Comparison of ENCODE assay signal across 8 mouse cellular contexts in genomic region chr16:58408487-58409281, GRCm38 (mm10). TPM values are rescaled to one million over a fixed set of nuclear protein-coding genes. Genes with fewer than 3 reads are reported as not detected.
DNase-seq lines count a peak whose midpoint lies in the region; TF ChIP-seq lines count a peak whose summit lies in the region.

No protein-coding gene starts in this region.

- WGBS in forebrain, embryonic 10.5 days = 3% methylated on average over 66 of the region's 89 CpGs

- peak overlapping the region; percentile 86 to 98 for H3K4me3 ChIP-seq in MEL (ENCODE audit: control insufficient read depth in 1 of 2, insufficient read depth in 1 of 2, low read depth in 2 of 2, low read length in 2 of 2)
- H3K4me3 ChIP-seq in bone marrow macrophage, adult 2 months (ENCODE audit: insufficient read depth, low read length) = peak overlapping the region; percentile 99
- H3K4me3 ChIP-seq in forebrain, embryonic 10.5 days = peak overlapping the region; percentile 89

- no peak overlapping the region for H3K27ac ChIP-seq in MEL (ENCODE audit: control insufficient read depth, low read depth, low read length)
- no peak overlapping the region for H3K27ac ChIP-seq in bone marrow macrophage, adult 2 months (ENCODE audit: insufficient read depth, low read depth, low read length)
- peak overlapping the region; percentile 96 for H3K27ac ChIP-seq in forebrain, embryonic 10.5 days

- H3K9me3 ChIP-seq in MEL (replicated peaks; ENCODE audit: insufficient read depth, low read length) = no peaks in the 10 kb centered on the region
- H3K9me3 ChIP-seq in forebrain, embryonic 10.5 days = no peaks in the 10 kb centered on the region

- DNase-seq in MEL (ENCODE audit: low read depth, low spot score) = peak; percentile 62
- DNase-seq in forebrain, embryonic 10.5 days (ENCODE audit: extremely low spot score, low spot score) = peak; percentile 53
- peak; percentile 38 for DNase-seq in heart, postnatal 4 days
- DNase-seq in layer of hippocampus, adult 9-11 months = peak; percentile 20
- DNase-seq in lung, postnatal 25 days (ENCODE audit: low spot score) = peak; percentile 15
- DNase-seq in retina, postnatal 1 day = peak; percentile 56
- no peak for DNase-seq in c-Kit-positive CD71-positive TER-119-positive erythroid progenitor cells, embryonic 14.5 days (ENCODE audit: low spot score)

- peak; percentile 65 to 74; a peak in 3 of 4 replicates for TF ChIP-seq POLR2A in MEL (IDR thresholded peaks at IDR 0.05; ENCODE audit: control insufficient read depth in 1 of 2, insufficient read depth in 1 of 2, low read depth in 1 of 2, low read length in 2 of 2, poor library complexity in 1 of 2)
- no peak for TF ChIP-seq POLR2A in bone marrow macrophage, adult 2 months (IDR thresholded peaks at IDR 0.05; ENCODE audit: borderline replicate concordance, low read depth, low read length)

- peaks cover 0 to 9% of the 10 kb centered on the region in 2 experiments; a peak in 2 of 4 replicates for H3K36me3 ChIP-seq in MEL (ENCODE audit: control insufficient read depth in 1 of 2, insufficient read depth in 2 of 2, low read length in 2 of 2)
- no peaks in the 10 kb centered on the region for H3K36me3 ChIP-seq in forebrain, embryonic 10.5 days (replicated peaks)

- H3K4me1 ChIP-seq in MEL (ENCODE audit: control insufficient read depth in 1 of 2, insufficient read depth in 2 of 2, low read length in 2 of 2) = peaks cover 0 to 9% of the 10 kb centered on the region in 2 experiments; a peak in 2 of 4 replicates
- peaks cover 6% of the 10 kb centered on the region; the same call in 1 of the 2 replicates for H3K4me1 ChIP-seq in bone marrow macrophage, adult 2 months (ENCODE audit: control insufficient read depth, insufficient read depth, low read length)
- H3K4me1 ChIP-seq in forebrain, embryonic 10.5 days = peaks cover 34% of the 10 kb centered on the region

- 0 out of 4 replicates have a peak, but pooled peaks cover 0 to 2% of the 10 kb centered on the region in 2 experiments for H3K27me3 ChIP-seq in MEL (ENCODE audit: control insufficient read depth in 1 of 2, insufficient read depth in 2 of 2, low read length in 2 of 2)
- no peaks in the 10 kb centered on the region for H3K27me3 ChIP-seq in forebrain, embryonic 10.5 days (ENCODE audit: poor library complexity, severe bottlenecking)

- no peak for TF ChIP-seq RAD21 in MEL (IDR thresholded peaks at IDR 0.05; ENCODE audit: low read depth, low read length)

- TF ChIP-seq CTCF in MEL (IDR thresholded peaks at IDR 0.05 in 2 of 3, conservative IDR thresholded peaks at IDR 0.05 in 1 of 3; ENCODE audit: control insufficient read depth in 1 of 3, insufficient read depth in 1 of 3, low read depth in 2 of 3, low read length in 3 of 3, poor library complexity in 1 of 3, severe bottlenecking in 1 of 3) = no peak
- no peak for TF ChIP-seq CTCF in bone marrow macrophage, adult 2 months (IDR thresholded peaks at IDR 0.05; ENCODE audit: low read depth, low read length)

- peaks cover 5% of the 10 kb centered on the region for H3K79me2 ChIP-seq in MEL (ENCODE audit: control insufficient read depth, insufficient read depth, low read length, poor library complexity)

- H3K9ac ChIP-seq in MEL (ENCODE audit: control insufficient read depth, low read depth, low read length, poor library complexity, severe bottlenecking) = peak overlapping the region; percentile 81

- no peak for TF ChIP-seq EP300 in MEL (IDR thresholded peaks at IDR 0.05; ENCODE audit: low read depth in 1 of 2, low read length in 2 of 2)

TF ChIP-seq in MEL, 35 proteins besides CTCF, POLR2A, EP300 and RAD21:
- no peak for TF ChIP-seq MAFK (IDR thresholded peaks at IDR 0.05; ENCODE audit: borderline replicate concordance, low read depth, low read length)
- TF ChIP-seq BHLHE40 (IDR thresholded peaks at IDR 0.05; ENCODE audit: borderline replicate concordance, low read depth, low read length) = no peak
- TF ChIP-seq NELFE (IDR thresholded peaks at IDR 0.05; ENCODE audit: low read depth, low read length) = peak; percentile 60; the same call in 1 of the 2 replicates
- no peak for TF ChIP-seq CHD1 (IDR thresholded peaks at IDR 0.05; ENCODE audit: low read depth, low read length)
- TF ChIP-seq ELF1 (IDR thresholded peaks at IDR 0.05; ENCODE audit: low read depth, low read length) = no peak

RNA-seq across cellular contexts. Expression of gene Dcbld2, which starts 0.4 kb away (rescaled TPM):
- total RNA-seq in MEL (2012; rRNA removed) = 3.0 and 3.5 TPM in 2 replicates
- 1 to 10 TPM in 1 of 2 experiments, not detected in 1; 9.4 TPM for polyA plus RNA-seq in MEL (2012; ENCODE audit: insufficient read depth in 1 of 2, insufficient read length in 2 of 2, low read depth in 1 of 2, low replicate concordance in 2 of 2, missing spikeins in 1 of 2)
- 3.5 and 3.6 TPM in 2 replicates for polyA plus RNA-seq in bone marrow macrophage, adult 2 months (2012; ENCODE audit: insufficient read depth, insufficient read length, missing spikeins)
- polyA plus RNA-seq in forebrain, embryonic 10.5 days (2016; fragmentation: Nextera tagmentation; extraction: Ambion mirVana) = 7.4 and 8.5 TPM in 2 replicates
- 10 to 100 TPM; 36.3 to 38.7 TPM for total RNA-seq in heart, postnatal 4 days (2021)
